Mouse (Mus musculus): ENCODE data around the gene Blcap.

Gene Blcap

GRCm38 (mm10) chr2:157519452-157519851, 51.6 kb downstream of the Blcap start:
- DNase-seq (ENCODE audit: low spot score): no peak

GRCm38 (mm10) chr2:157518451-157518850, 52.6 kb downstream of the Blcap start:
- no peak for DNase-seq (ENCODE audit: low spot score)

- DNase-seq (ENCODE audit: low spot score): no peak
These were observed 53.5 kb downstream of the Blcap start for GRCm38 (mm10) chr2:157517526-157517925.

- DNase-seq (ENCODE audit: low spot score): peak; percentile 33
These were observed 56.7 kb downstream of the Blcap start for GRCm38 (mm10) chr2:157514353-157514752.

- DNase-seq (ENCODE audit: low spot score): peak; percentile 55
These were observed 57.3 kb downstream of the Blcap start for GRCm38 (mm10) chr2:157513737-157514208.

GRCm38 (mm10) chr2:157512859-157513258, 58.2 kb downstream of the Blcap start:
- DNase-seq (ENCODE audit: low spot score): no peak

GRCm38 (mm10) chr2:157510031-157510430, 61.0 kb downstream of the Blcap start:
- DNase-seq (ENCODE audit: low spot score): no peak

- DNase-seq (ENCODE audit: low spot score): no peak
These were observed 61.9 kb downstream of the Blcap start for GRCm38 (mm10) chr2:157509182-157509581.

- DNase-seq (ENCODE audit: low spot score): peak; percentile 42
These were observed 64.3 kb downstream of the Blcap start for GRCm38 (mm10) chr2:157506779-157507178.
